Mouse (Mus musculus) intestine, postnatal 0 days (tissue): Measurements from ENCODE around the gene B230118H07Rik. TPM values are rescaled to one million over a fixed set of nuclear protein-coding genes. Genes with fewer than 3 reads are reported as not detected.
A peak's percentile ranks its signal among the peaks of the same experiment; 100 is the strongest.

Source experiments
- ATAC-seq: fragments of 200-750 bp; cut with Nextera tagmentation; 2 replicates; pipeline ENCODE4 v1.8.0; 2017; ENCODE audit warnings: mild to moderate bottlenecking, moderate TSS enrichment, moderate library complexity
- H3K27ac ChIP-seq: fragments of 300-500 bp; sonication (generic); 2 replicates; pipeline ENCODE4 v1.5.1; 2014; ENCODE audit warnings: mild to moderate bottlenecking, low read depth, low read length, moderate library complexity
- H3K27me3 ChIP-seq: fragments of 300-500 bp; sonication (generic); replicated peaks from 2 replicates; pipeline ENCODE4 v1.6.1; 2014; ENCODE audit warnings: low read length, mixed read lengths; ENCODE audit not compliant: control insufficient read depth, insufficient read depth
- H3K36me3 ChIP-seq: fragments of 300-500 bp; sonication (generic); 2 replicates; pipeline ENCODE4 v1.6.1; 2014; ENCODE audit warnings: mild to moderate bottlenecking, moderate library complexity; ENCODE audit not compliant: control insufficient read depth, insufficient read depth
- H3K4me1 ChIP-seq: fragments of 300-500 bp; sonication (generic); replicated peaks from 2 replicates; pipeline ENCODE4 v1.6.1; 2014; ENCODE audit warnings: antibody characterized with exemption, low read length, mixed read lengths; ENCODE audit not compliant: control insufficient read depth, insufficient read depth
- H3K4me2 ChIP-seq: fragments of 300-500 bp; sonication (generic); replicated peaks from 2 replicates; pipeline ENCODE4 v1.6.1; 2014; ENCODE audit warnings: low read depth, mild to moderate bottlenecking, moderate library complexity
- H3K4me3 ChIP-seq: fragments of 300-500 bp; sonication (generic); 2 replicates; pipeline ENCODE4 v1.5.1; 2014; ENCODE audit warnings: low read depth, low read length
- H3K9ac ChIP-seq: fragments of 300-500 bp; sonication (generic); 2 replicates; pipeline ENCODE4 v1.6.1; 2014; ENCODE audit warnings: mild to moderate bottlenecking, low read depth, low read length
- H3K9me3 ChIP-seq: fragments of 300-500 bp; sonication (generic); 2 replicates; pipeline ENCODE4 v1.6.1; 2016; ENCODE audit warnings: mixed run types; ENCODE audit not compliant: control insufficient read depth
- CTCF ChIP-seq: sonication (generic); IDR thresholded peaks from 2 replicates; pipeline ENCODE4 v1.5.1; 2016; ENCODE audit warnings: low read depth, mild to moderate bottlenecking, control low read depth, antibody characterized with exemption, moderate library complexity
- WGBS: fragments of 180-500 bp; shearing (Covaris S2); extraction: QIAGEN DNeasy Blood & Tissue Kit; methylation state at CpG from one replicate; pipeline ENCODE4 v1.1.7; 2014; 5-methylcytosine and 5-hydroxymethylcytosine counted together
- polyA plus RNA-seq: library from polyadenylated mRNA; unstranded; fragments of >200 nt; fragmentation: Nextera tagmentation; extraction: Ambion mirVana; gene quantifications from 2 replicates; pipeline ENCODE4 v1.2.1, GENCODE M21; 2015

B230118H07Rik gene
- 31.0 and 33.6 TPM in 2 replicates for polyA plus RNA-seq

GRCm38 (mm10) chr2:101649114-101649671, at the start of gene B230118H07Rik, which contains the start of gene Rag1:
TSS of gene B230118H07Rik (minus strand) at chr2:101649532.
TSS of gene Rag1 (minus strand) at chr2:101649501.
- no peak for TF ChIP-seq CTCF
- WGBS = 51% methylated on average over 8 of the region's 8 CpGs

DNA sequence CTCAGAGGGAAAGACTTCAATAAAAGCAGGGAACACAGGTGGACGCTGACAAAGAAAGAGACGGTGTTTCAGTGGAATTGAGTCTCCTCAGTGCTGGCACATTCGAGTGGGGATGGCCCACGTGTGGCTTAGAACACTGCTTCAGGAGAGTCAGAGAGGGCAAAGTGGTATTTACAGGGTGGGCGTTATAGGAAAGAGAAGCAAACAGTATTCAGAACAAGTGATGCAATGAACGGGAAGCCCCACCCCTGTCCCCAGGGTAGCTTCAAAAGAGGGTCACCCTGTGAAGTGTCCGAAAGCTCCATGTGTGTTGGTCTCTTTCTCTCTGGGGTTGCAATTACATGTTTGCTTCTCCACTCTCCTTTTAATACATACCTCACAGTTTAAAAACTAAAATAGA, 46.3 kb upstream of the B230118H07Rik start:
- H3K4me2 ChIP-seq = no peak overlapping the region
- H3K9ac ChIP-seq = no peak overlapping the region
- no peaks in the 10 kb centered on the region for H3K4me1 ChIP-seq
- no peak overlapping the region for H3K27ac ChIP-seq
- H3K36me3 ChIP-seq = peaks cover 55% of the 10 kb centered on the region
- no peaks in the 10 kb centered on the region for H3K9me3 ChIP-seq
- ATAC-seq = no peak
- 88% methylated on average over 7 of the region's 7 CpGs for WGBS
- no peak for TF ChIP-seq CTCF
- H3K27me3 ChIP-seq = no peaks in the 10 kb centered on the region
- no peak overlapping the region for H3K4me3 ChIP-seq

More at GRCm38 (mm10) chr2:101649114-101649671, at the start of gene B230118H07Rik, which contains the start of gene Rag1:
- Histone ChIP-seq H3K27me3 (no peaks in the 10 kb centered on the region), H3K9me3 (no peaks in the 10 kb centered on the region), H3K36me3 (no peaks in the 10 kb centered on the region), H3K9ac (no peak within 1 kb of the TSS), H3K4me3 (no peak within 1 kb of the TSS), H3K4me1 (no peaks in the 10 kb centered on the region), H3K4me2 (no peak within 1 kb of the TSS), H3K27ac (no peak within 1 kb of the TSS)
- no peak for ATAC-seq

- no peak for ATAC-seq
- Histone ChIP-seq H3K9ac (no peak overlapping the region), H3K4me3 (no peak overlapping the region), H3K4me1 (no peaks in the 10 kb centered on the region), H3K27me3 (no peaks in the 10 kb centered on the region), H3K9me3 (no peaks in the 10 kb centered on the region), H3K27ac (no peak overlapping the region), H3K4me2 (no peak overlapping the region), H3K36me3 (peaks cover 66% of the 10 kb centered on the region)
- TF ChIP-seq CTCF = peak; percentile 74
- 55% methylated on average over 5 of the region's 5 CpGs for WGBS
Measured at GRCm38 (mm10) chr2:101693577-101694215, 44.4 kb upstream of the B230118H07Rik start.

DNA sequence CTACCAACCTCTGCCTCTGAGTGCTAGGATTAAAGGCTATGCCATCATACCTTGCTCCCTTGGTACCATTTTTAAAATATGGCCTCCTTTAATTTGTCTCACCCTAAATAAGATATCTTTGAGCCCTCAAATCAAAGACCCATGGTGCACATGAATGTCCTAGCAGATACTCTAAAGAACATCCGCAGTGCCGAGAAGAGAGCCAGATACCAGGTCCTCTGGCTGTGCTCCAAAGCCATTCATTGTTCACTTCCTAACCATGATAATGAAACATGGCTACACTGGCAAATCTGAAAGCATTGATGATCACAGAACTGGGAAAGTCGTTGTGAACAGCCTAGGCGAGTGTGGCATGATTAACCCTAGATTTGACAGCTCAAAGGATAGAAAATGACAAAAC, 43.7 kb upstream of the B230118H07Rik start:
- Histone ChIP-seq H3K9ac (no peak overlapping the region), H3K27me3 (no peaks in the 10 kb centered on the region), H3K9me3 (no peaks in the 10 kb centered on the region), H3K27ac (no peak overlapping the region), H3K4me3 (no peak overlapping the region), H3K4me2 (no peak overlapping the region), H3K36me3 (peaks cover 64% of the 10 kb centered on the region), H3K4me1 (no peaks in the 10 kb centered on the region)
- TF ChIP-seq CTCF = no peak
- ATAC-seq = no peak
- 56% methylated on average over 4 of the region's 4 CpGs for WGBS

GRCm38 (mm10) chr2:101690252-101690827, 41.0 kb upstream of the B230118H07Rik start:
- Histone ChIP-seq H3K27me3 (no peaks in the 10 kb centered on the region), H3K4me3 (no peak overlapping the region), H3K27ac (no peak overlapping the region), H3K9me3 (no peaks in the 10 kb centered on the region), H3K36me3 (peaks cover 65% of the 10 kb centered on the region), H3K4me2 (no peak overlapping the region), H3K4me1 (no peaks in the 10 kb centered on the region), H3K9ac (no peak overlapping the region)
- 90% methylated on average over 9 of the region's 9 CpGs for WGBS
- no peak for TF ChIP-seq CTCF
- ATAC-seq = no peak

GRCm38 (mm10) chr2:101688011-101688410, 38.7 kb upstream of the B230118H07Rik start:
- Histone ChIP-seq H3K27me3 (no peaks in the 10 kb centered on the region), H3K4me1 (no peaks in the 10 kb centered on the region), H3K9me3 (no peaks in the 10 kb centered on the region), H3K36me3 (peaks cover 66% of the 10 kb centered on the region), H3K27ac (no peak overlapping the region), H3K9ac (no peak overlapping the region), H3K4me2 (no peak overlapping the region), H3K4me3 (no peak overlapping the region)
- no peak for ATAC-seq
- TF ChIP-seq CTCF = no peak
- 94% methylated on average over 5 of the region's 5 CpGs for WGBS
